Mouse (Mus musculus) right cerebral cortex, postnatal 10 days (tissue): ENCODE measurements around the gene Fam170b.

Experiments
- DNase-seq, 2 experiments: peaks; one replicate each; pipeline ENCODE4 v3.0.0; 2021; ENCODE audit warnings: low spot score in 2 of 2

Gene Fam170b

GRCm38 (mm10) chr14:32827994-32828650 is 5.6 kb upstream of the Fam170b start:
- DNase-seq: peak; percentile 29 to 39

DNA sequence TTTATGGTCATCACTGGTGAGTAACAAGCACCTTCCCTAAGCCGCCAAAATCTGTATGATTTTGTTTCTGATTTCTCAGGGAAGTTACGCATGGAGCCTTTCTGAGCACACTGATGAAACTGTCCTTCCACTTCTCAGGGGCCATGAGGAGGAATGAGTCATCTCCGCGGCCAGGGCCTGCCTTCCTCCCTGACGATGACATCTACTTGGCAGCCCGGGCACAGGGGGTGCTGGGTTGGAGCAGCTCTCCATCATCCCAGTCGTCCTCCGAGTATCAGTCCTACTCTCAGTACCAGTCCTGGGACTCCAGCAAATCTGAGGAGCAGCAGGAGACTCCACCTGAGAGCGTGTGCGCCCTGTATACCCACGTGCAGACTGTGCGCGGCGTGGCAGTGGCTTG is 1.4 kb downstream of the Fam170b start:
- DNase-seq: no peak

- no peak for DNase-seq
These were observed 1.8 kb downstream of the Fam170b start for GRCm38 (mm10) chr14:32835596-32835995.

- DNase-seq: no peak
These were observed 2.4 kb downstream of the Fam170b start for GRCm38 (mm10) chr14:32836191-32836590.

DNA sequence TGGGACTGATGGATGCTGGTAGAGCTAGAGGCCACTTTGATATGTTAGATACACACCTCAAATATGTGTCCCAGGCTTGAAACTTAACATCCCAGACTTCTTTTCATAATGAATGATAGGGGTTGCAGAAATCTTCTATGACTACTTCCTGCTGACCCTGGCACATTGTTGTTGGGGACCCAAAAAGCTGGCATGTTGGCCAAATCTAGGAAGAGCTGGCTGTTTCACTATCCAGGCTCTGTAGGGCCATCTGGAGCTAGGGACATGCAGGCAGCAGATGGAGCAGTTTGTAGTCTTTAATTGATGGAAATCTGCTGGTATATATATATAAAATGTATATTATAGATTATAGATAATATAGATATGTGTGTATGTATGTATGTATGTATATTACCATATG is 8.3 kb downstream of the Fam170b start:
- no peak for DNase-seq

DNA sequence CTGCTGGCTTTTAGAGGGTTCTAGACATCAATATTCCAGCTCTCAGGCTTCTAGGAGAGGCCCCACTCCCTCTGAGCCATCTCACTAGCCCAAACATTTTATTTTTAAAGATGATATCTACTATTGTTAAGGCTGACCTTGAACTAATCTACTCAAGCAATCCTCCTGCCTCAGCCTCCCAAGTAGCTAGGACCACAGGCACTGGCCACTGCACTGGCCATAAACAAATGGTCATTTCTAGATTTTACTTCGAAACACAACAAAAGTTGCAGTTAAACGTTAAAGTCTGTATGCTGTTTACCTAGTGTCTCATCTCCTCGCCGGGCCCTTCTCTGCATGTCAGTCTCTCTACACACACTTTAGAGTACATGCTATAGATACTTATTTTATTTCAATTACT is 20.3 kb downstream of the Fam170b start:
- DNase-seq: no peak

- no peak for DNase-seq
These were observed 22.5 kb downstream of the Fam170b start for GRCm38 (mm10) chr14:32856246-32856645.

GRCm38 (mm10) chr14:32856681-32857328 is 23.0 kb downstream of the Fam170b start, which contains the start of gene Vstm4:
Gene Vstm4, plus strand, starts transcription at chr14:32856756.
- peak; percentile 55 to 65 for DNase-seq

DNA sequence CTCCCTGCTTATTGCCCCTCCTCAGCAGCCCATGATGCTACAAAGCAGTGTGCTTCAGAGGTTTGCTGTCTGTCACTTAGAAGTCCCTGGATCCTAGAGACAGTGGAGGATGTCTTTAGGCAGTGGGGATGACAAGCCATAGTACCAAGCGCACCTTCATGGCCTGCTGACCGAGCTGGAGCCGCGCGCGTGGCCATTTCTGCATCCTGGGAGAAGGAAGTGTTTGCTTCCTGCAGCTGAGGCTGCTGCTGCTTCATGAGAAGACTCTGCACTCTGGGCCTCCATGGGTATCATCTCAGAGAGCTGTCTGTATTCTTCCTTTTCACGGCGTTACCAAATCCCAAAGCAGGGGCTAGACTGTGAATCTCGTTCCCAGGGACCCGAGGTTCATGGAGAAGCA is 24.6 kb downstream of the Fam170b start:
- no peak for DNase-seq

GRCm38 (mm10) chr14:32858941-32859510 is 25.3 kb downstream of the Fam170b start:
- DNase-seq: no peak

DNA sequence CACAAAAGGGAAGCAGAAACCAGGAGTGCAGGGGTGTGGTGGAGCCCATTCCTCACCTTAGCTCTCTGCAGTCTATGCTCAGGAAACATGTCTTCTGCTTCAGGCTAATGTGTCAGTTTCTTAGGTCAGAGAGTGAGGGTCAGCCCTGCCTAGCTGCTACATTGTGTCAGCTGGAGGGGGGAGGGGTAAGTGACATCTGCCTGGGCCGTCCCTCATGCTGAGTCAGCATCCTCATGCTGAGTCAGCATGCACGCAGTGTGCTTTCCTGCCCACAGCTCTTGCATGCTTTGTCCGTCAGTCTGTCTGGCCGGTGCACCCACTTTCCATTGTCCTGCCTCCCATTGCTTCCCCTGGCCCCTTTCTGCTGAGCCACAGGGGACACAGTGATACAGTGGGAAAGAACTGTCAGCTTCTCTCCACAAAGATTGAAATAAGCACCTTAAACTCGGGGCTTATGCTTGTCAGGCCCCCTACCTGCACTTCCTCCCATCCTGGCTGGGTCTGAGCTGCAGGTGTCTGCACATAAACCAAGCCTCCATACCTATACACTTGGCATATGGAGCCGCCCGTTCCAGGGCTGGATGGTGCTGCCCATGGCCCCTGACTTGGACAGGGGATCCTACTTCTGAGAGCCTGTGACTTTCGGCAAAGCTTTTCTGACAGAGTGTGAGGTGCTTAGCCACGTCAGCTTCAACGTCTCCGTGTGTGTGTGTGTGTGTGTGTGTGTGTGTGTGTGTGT is 26.2 kb downstream of the Fam170b start:
- DNase-seq: no peak

- no peak for DNase-seq
These were observed 27.4 kb downstream of the Fam170b start for GRCm38 (mm10) chr14:32861149-32861581.

DNA sequence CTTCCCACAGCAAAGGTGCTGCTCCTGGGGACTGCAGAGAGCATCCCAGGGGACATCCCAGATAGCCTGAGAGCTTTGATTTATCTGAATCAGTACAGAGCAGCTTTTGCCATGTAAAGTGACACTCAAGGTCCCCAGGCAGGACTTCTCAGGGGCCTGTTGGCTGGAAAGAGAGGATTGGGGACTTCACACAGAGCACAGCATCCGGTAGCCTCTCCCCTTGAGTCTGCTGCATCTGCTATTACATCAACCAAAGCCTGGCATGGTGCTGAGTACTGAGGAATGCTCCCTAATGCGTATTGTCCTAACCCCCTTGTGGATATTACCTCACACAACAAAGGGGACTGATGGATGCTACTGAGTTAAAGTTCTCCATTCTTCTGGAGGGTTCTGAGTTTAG is 27.9 kb downstream of the Fam170b start:
- DNase-seq: no peak

- DNase-seq: no peak
These were observed 31.6 kb downstream of the Fam170b start for GRCm38 (mm10) chr14:32865331-32865730.

- no peak for DNase-seq
These were observed 38.2 kb downstream of the Fam170b start for GRCm38 (mm10) chr14:32871963-32872362.

- DNase-seq: no peak
These were observed 43.8 kb downstream of the Fam170b start for GRCm38 (mm10) chr14:32877549-32877948.

DNA sequence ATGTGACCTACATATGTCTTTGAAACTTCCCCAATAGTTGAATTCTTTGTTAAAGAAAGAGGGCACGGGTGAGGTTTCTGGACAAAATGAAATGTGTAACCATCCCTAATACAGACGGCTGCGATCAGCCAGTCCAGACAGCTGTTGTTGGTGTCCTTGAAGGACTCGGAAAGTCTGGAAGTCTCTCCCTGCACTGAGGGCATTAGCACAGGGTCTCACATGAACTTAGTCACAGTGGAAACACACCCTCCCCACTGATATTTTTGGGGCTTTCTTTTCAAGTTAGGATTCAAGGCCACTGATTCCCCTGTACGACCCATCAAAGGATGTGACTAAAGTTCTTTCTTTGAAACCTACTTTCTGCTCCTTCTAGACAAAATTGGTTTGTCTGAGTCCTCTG is 46.6 kb downstream of the Fam170b start:
- DNase-seq: no peak

DNA sequence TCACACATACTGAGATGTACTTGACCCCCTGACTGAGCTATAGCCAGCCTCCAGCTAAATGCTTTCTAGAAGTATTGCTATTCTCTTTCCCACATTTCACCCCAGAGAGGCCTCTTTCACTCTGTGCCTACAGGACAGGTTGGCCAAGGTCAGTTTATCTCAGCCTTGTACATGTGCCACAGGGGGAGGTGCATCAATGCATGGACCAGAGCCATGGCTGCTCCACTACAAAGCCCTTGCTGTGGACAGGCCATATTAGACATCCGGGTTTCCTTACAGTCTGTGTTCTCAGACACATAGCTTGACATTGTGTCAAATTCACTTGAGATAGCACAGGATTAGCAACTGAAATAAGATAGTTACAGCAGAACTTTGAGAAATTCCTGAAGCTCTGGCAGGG is 47.9 kb downstream of the Fam170b start:
- DNase-seq: no peak
